Comparison of ENCODE assay signal across 7 mouse cellular contexts in genomic region chr10:91081959-91082507, GRCm38 (mm10). TPM values are rescaled to one million over a fixed set of nuclear protein-coding genes. Genes with fewer than 3 reads are reported as not detected.
A peak's percentile ranks its signal among the peaks of the same experiment; 100 is the strongest.
DNase-seq lines count a peak whose midpoint lies in the region; ATAC-seq and TF ChIP-seq lines count a peak whose summit lies in the region.

No protein-coding gene starts in this region.

- H3K9me3 ChIP-seq in intestine, postnatal 0 days (ENCODE audit: control insufficient read depth), result no peaks in the 10 kb centered on the region
- no peaks in the 10 kb centered on the region for H3K9me3 ChIP-seq in midbrain, embryonic 11.5 days (ENCODE audit: control insufficient read depth, low read length)

- no peaks in the 10 kb centered on the region for H3K27me3 ChIP-seq in C2C12 (ENCODE audit: control insufficient read depth, insufficient read depth, insufficient read length)
- no peaks in the 10 kb centered on the region for H3K27me3 ChIP-seq in intestine, postnatal 0 days (replicated peaks; ENCODE audit: control insufficient read depth, insufficient read depth, low read length)
- H3K27me3 ChIP-seq in midbrain, embryonic 11.5 days (ENCODE audit: control insufficient read depth, insufficient read depth, low read length), result no peaks in the 10 kb centered on the region

- H3ac ChIP-seq in C2C12 (ENCODE audit: control insufficient read depth, insufficient read length, low read depth), result peak overlapping the region; percentile 73

- H3K79me2 ChIP-seq in C2C12 (ENCODE audit: control insufficient read depth, insufficient read depth), result peaks cover 38% of the 10 kb centered on the region

- peak overlapping the region; percentile 89 for H3K4me3 ChIP-seq in C2C12 (ENCODE audit: insufficient read depth, poor library complexity, severe bottlenecking)
- H3K4me3 ChIP-seq in intestine, postnatal 0 days (ENCODE audit: low read depth, low read length), result peak overlapping the region; percentile 97
- H3K4me3 ChIP-seq in midbrain, embryonic 11.5 days (ENCODE audit: low read depth, low read length), result peak overlapping the region; percentile 64

- DNase-seq in ES-CJ7 (ENCODE audit: low read depth, low spot score), result peak; percentile 33
- peak; percentile 97 for DNase-seq in midbrain, embryonic 11.5 days (ENCODE audit: low spot score, missing footprints)
- no peak for DNase-seq in right cerebral cortex, postnatal 36 days (ENCODE audit: low spot score in 2 of 2)
- DNase-seq in ovary, adult 18-20 months (ENCODE audit: low spot score), result no peak

- H3K4me1 ChIP-seq in intestine, postnatal 0 days (replicated peaks; ENCODE audit: control insufficient read depth, insufficient read depth, low read length), result no peaks in the 10 kb centered on the region; the same call in 1 of the 2 replicates
- H3K4me1 ChIP-seq in midbrain, embryonic 11.5 days (ENCODE audit: control insufficient read depth, insufficient read depth, low read length), result no peaks in the 10 kb centered on the region

- TF ChIP-seq CTCF in C2C12 (IDR thresholded peaks at IDR 0.05; ENCODE audit: control insufficient read depth, insufficient read depth, insufficient read length), result no peak
- TF ChIP-seq CTCF in intestine, postnatal 0 days (IDR thresholded peaks at IDR 0.05; ENCODE audit: low read depth), result no peak

- peaks cover 31% of the 10 kb centered on the region for H3K36me3 ChIP-seq in C2C12 (ENCODE audit: control insufficient read depth, insufficient read depth)
- peaks cover 19% of the 10 kb centered on the region; the same call in 1 of the 2 replicates for H3K36me3 ChIP-seq in intestine, postnatal 0 days (ENCODE audit: control insufficient read depth, insufficient read depth)
- peaks cover 3% of the 10 kb centered on the region; the same call in 1 of the 2 replicates for H3K36me3 ChIP-seq in midbrain, embryonic 11.5 days (ENCODE audit: control insufficient read depth, insufficient read depth, low read length)

- peaks cover 10% of the 10 kb centered on the region for H3K79me3 ChIP-seq in C2C12 (ENCODE audit: low read depth)

- H3K9ac ChIP-seq in intestine, postnatal 0 days (ENCODE audit: low read depth, low read length), result peak overlapping the region; percentile 89
- peak overlapping the region; percentile 67 for H3K9ac ChIP-seq in midbrain, embryonic 11.5 days (ENCODE audit: low read length)

- WGBS in intestine, postnatal 0 days, result 0% methylated on average over 27 of the region's 27 CpGs
- under 1% methylated on average over 27 of the region's 27 CpGs for WGBS in midbrain, embryonic 11.5 days

- H3K27ac ChIP-seq in intestine, postnatal 0 days (ENCODE audit: low read depth, low read length), result peak overlapping the region; percentile 97
- peak overlapping the region; percentile 60 for H3K27ac ChIP-seq in midbrain, embryonic 11.5 days (ENCODE audit: low read depth, low read length)

- peak; percentile 48 for ATAC-seq in erythroblast, adult 5-6 weeks (replicated peaks; ENCODE audit: low FRiP score, poor library complexity, severe bottlenecking)
- peak; percentile 20 for ATAC-seq in intestine, postnatal 0 days
- ATAC-seq in midbrain, embryonic 11.5 days (ENCODE audit: low FRiP score), result no peak

- H3K4me2 ChIP-seq in intestine, postnatal 0 days (replicated peaks; ENCODE audit: low read depth), result peak overlapping the region; percentile 87
- H3K4me2 ChIP-seq in midbrain, embryonic 11.5 days, result peak overlapping the region; percentile 52

TF ChIP-seq in C2C12, 6 proteins besides CTCF, POLR2A, EP300 and RAD21:
- no peak for TF ChIP-seq USF1 (IDR thresholded peaks at IDR 0.05; ENCODE audit: low read depth)
- no peak for TF ChIP-seq MAX (IDR thresholded peaks at IDR 0.05)
- no peak for TF ChIP-seq MYOG (IDR thresholded peaks at IDR 0.05; ENCODE audit: control insufficient read depth, extremely low read depth, insufficient read length)
- TF ChIP-seq FOSL1 (IDR thresholded peaks at IDR 0.05; ENCODE audit: insufficient read depth, low read length, poor library complexity, severe bottlenecking), result no peak
- TF ChIP-seq MYOD1 (IDR thresholded peaks at IDR 0.05; ENCODE audit: control insufficient read depth, insufficient read length, low read depth), result no peak
- no peak for TF ChIP-seq CEBPB (IDR thresholded peaks at IDR 0.05; ENCODE audit: low read depth)

RNA-seq across cellular contexts. Expression of gene Apaf1, which starts 0.5 kb away (rescaled TPM):
- 5.9 TPM for polyA plus RNA-seq in C2C12 (2012; fragmentation: generic; extraction: Trizol)
- total RNA-seq in erythroblast, adult 5-6 weeks (2015; ENCODE audit: low replicate concordance), result 22.7 and 36.6 TPM in 2 replicates
- 17.1 and 21.3 TPM in 2 replicates for total RNA-seq in erythroblast, adult 5-6 weeks (2017; ENCODE audit: low replicate concordance)
- polyA plus RNA-seq in intestine, postnatal 0 days (2015; fragmentation: Nextera tagmentation; extraction: Ambion mirVana), result 26.5 and 32.4 TPM in 2 replicates
- polyA plus RNA-seq in midbrain, embryonic 11.5 days (2014; fragmentation: Nextera tagmentation; extraction: Ambion mirVana), result 23.9 and 28.1 TPM in 2 replicates

RNA-seq across cellular contexts. Expression of gene Ikbip, which starts 0.7 kb away (rescaled TPM):
- polyA plus RNA-seq in C2C12 (2012; fragmentation: generic; extraction: Trizol), result 12.3 TPM
- 3.1 and 8.3 TPM in 2 replicates for total RNA-seq in erythroblast, adult 5-6 weeks (2015; ENCODE audit: low replicate concordance)
- total RNA-seq in erythroblast, adult 5-6 weeks (2017; ENCODE audit: low replicate concordance), result 1.2 and 3.8 TPM in 2 replicates
- 19.4 and 23.0 TPM in 2 replicates for polyA plus RNA-seq in intestine, postnatal 0 days (2015; fragmentation: Nextera tagmentation; extraction: Ambion mirVana)
- 20.1 and 26.0 TPM in 2 replicates for polyA plus RNA-seq in midbrain, embryonic 11.5 days (2014; fragmentation: Nextera tagmentation; extraction: Ambion mirVana)

RNA-seq across cellular contexts. Expression of gene Slc25a3, which starts 41.8 kb away (rescaled TPM):
- 722 TPM for polyA plus RNA-seq in C2C12 (2012; fragmentation: generic; extraction: Trizol)
- total RNA-seq in erythroblast, adult 5-6 weeks (2015; ENCODE audit: low replicate concordance), result 113 and 194 TPM in 2 replicates
- 46.6 and 48.1 TPM in 2 replicates for total RNA-seq in erythroblast, adult 5-6 weeks (2017; ENCODE audit: low replicate concordance)
- polyA plus RNA-seq in intestine, postnatal 0 days (2015; fragmentation: Nextera tagmentation; extraction: Ambion mirVana), result 1,127 and 1,178 TPM in 2 replicates
- polyA plus RNA-seq in midbrain, embryonic 11.5 days (2014; fragmentation: Nextera tagmentation; extraction: Ambion mirVana), result 391 and 404 TPM in 2 replicates

Comparison
In these comparisons a context has a peak if more than half of its experiments do, and no peak if none do; other contexts are left out.
1. DNase-seq: peak in ES-CJ7 (single experiment) and midbrain, embryonic 11.5 days (single experiment); none in right cerebral cortex, postnatal 36 days (0 of 2) and ovary, adult 18-20 months (single experiment).
2. Peak in every context shown above with its lines, with median percentiles within 50 percentile points of each other: H3K4me3 ChIP-seq.